In genomic region chr16:90149335-90149734, GRCm38 (mm10) we compare ENCODE assay signal across 18 mouse cellular contexts. TPM values are rescaled to one million over a fixed set of nuclear protein-coding genes. Genes with fewer than 3 reads are reported as not detected.
DNase-seq lines count a peak whose midpoint lies in the region; ATAC-seq lines count a peak whose summit lies in the region.
"Had no signal": no experiment of that assay in that cellular context is flagged by ENCODE, and none has a peak within 500 bp of the region (broad histone marks: within the 10 kb centered on the region; RNA-seq: fewer than 3 reads in every experiment).

No protein-coding gene starts in this region.

- H3K36me3 ChIP-seq in heart, embryonic 12.5 days = no peaks in the 10 kb centered on the region
- no peaks in the 10 kb centered on the region for H3K36me3 ChIP-seq in embryonic facial prominence, embryonic 14.5 days (ENCODE audit: control insufficient read depth, insufficient read depth, low read length)
- H3K36me3 ChIP-seq in stomach, embryonic 15.5 days = no peaks in the 10 kb centered on the region
- H3K36me3 ChIP-seq: forebrain, embryonic 15.5 days; hindbrain, embryonic 13.5 days; liver, embryonic 15.5 days; midbrain, embryonic 13.5 days; neural tube, embryonic 13.5 days had no signal

- peak overlapping the region; percentile 18; the same call in 1 of the 2 replicates for H3K27ac ChIP-seq in heart, embryonic 12.5 days (ENCODE audit: poor library complexity, severe bottlenecking)
- no peak overlapping the region; the same call in 1 of the 2 replicates for H3K27ac ChIP-seq in embryonic facial prominence, embryonic 14.5 days (replicated peaks; ENCODE audit: low read depth, low read length)
- peak overlapping the region; percentile 11 for H3K27ac ChIP-seq in stomach, embryonic 15.5 days
- H3K27ac ChIP-seq: forebrain, embryonic 15.5 days; hindbrain, embryonic 13.5 days; kidney, postnatal 0 days; liver, embryonic 15.5 days; midbrain, embryonic 13.5 days; neural tube, embryonic 13.5 days had no signal

- H3K4me2 ChIP-seq in heart, embryonic 12.5 days = 0 out of 2 replicates have a peak overlapping the region, but pooled peaks have one; percentile 15
- peak overlapping the region; percentile 23; the same call in 1 of the 2 replicates for H3K4me2 ChIP-seq in embryonic facial prominence, embryonic 14.5 days (ENCODE audit: low read depth, low read length)
- H3K4me2 ChIP-seq in stomach, embryonic 15.5 days = no peak overlapping the region
- H3K4me2 ChIP-seq: forebrain, embryonic 15.5 days; hindbrain, embryonic 13.5 days; liver, embryonic 15.5 days; midbrain, embryonic 13.5 days; neural tube, embryonic 13.5 days had no signal

- H3K4me3 ChIP-seq in heart, embryonic 12.5 days = no peak overlapping the region
- H3K4me3 ChIP-seq in embryonic facial prominence, embryonic 14.5 days (ENCODE audit: low read depth, low read length) = no peak overlapping the region
- H3K4me3 ChIP-seq in stomach, embryonic 15.5 days (replicated peaks) = no peak overlapping the region
- H3K4me3 ChIP-seq: forebrain, embryonic 15.5 days; hindbrain, embryonic 13.5 days; liver, embryonic 15.5 days; midbrain, embryonic 13.5 days; neural tube, embryonic 13.5 days had no signal

- H3K9ac ChIP-seq in heart, embryonic 12.5 days = 0 out of 2 replicates have a peak overlapping the region, but pooled peaks have one; percentile 29
- H3K9ac ChIP-seq in embryonic facial prominence, embryonic 14.5 days (ENCODE audit: low read depth, low read length) = no peak overlapping the region
- no peak overlapping the region for H3K9ac ChIP-seq in stomach, embryonic 15.5 days
- H3K9ac ChIP-seq: forebrain, embryonic 15.5 days; hindbrain, embryonic 13.5 days; liver, embryonic 15.5 days; midbrain, embryonic 13.5 days; neural tube, embryonic 13.5 days had no signal

- no peaks in the 10 kb centered on the region for H3K9me3 ChIP-seq in heart, embryonic 12.5 days (replicated peaks)
- H3K9me3 ChIP-seq in embryonic facial prominence, embryonic 14.5 days (ENCODE audit: control insufficient read depth, low read length) = no peaks in the 10 kb centered on the region
- no peaks in the 10 kb centered on the region for H3K9me3 ChIP-seq in stomach, embryonic 15.5 days
- H3K9me3 ChIP-seq: forebrain, embryonic 15.5 days; hindbrain, embryonic 13.5 days; liver, embryonic 15.5 days; midbrain, embryonic 13.5 days; neural tube, embryonic 13.5 days had no signal

- WGBS in heart, embryonic 12.5 days = 40% methylated on average over 9 of the region's 9 CpGs
- 67% methylated on average over 9 of the region's 9 CpGs for WGBS in embryonic facial prominence, embryonic 14.5 days
- 64% methylated on average over 9 of the region's 9 CpGs for WGBS in stomach, embryonic 15.5 days

- no peak for DNase-seq in heart, postnatal 4 days
- peak; percentile 23 for DNase-seq in ovary, adult 18-20 months (ENCODE audit: low spot score)
- DNase-seq in ovary, postnatal 14 days (ENCODE audit: low spot score) = no peak
- peak; percentile 39 for DNase-seq in embryonic facial prominence, embryonic 14.5 days (ENCODE audit: low spot score)
- DNase-seq: cerebellum, adult 8-10 months; gastrocnemius, postnatal 36 days; kidney, adult 11 months; lung, postnatal 10 days had no signal

- no peak for ATAC-seq in heart, embryonic 12.5 days (ENCODE audit: insufficient number of reproducible peaks, low FRiP score)
- ATAC-seq in embryonic facial prominence, embryonic 14.5 days (ENCODE audit: low read depth) = 0 out of 2 replicates have a peak, but pooled peaks have one; percentile 36
- no peak; the same call in 1 of the 2 replicates for ATAC-seq in stomach, embryonic 15.5 days (ENCODE audit: insufficient read depth, low FRiP score, low read depth)
- no peak for ATAC-seq in cerebellum, adult (ENCODE audit: insufficient number of reproducible peaks, low FRiP score, low TSS enrichment)
- no peak for ATAC-seq in megakaryocyte, adult 5-6 weeks (ENCODE audit: poor library complexity, severe bottlenecking)
- ATAC-seq: forebrain, embryonic 15.5 days; midbrain, embryonic 13.5 days had no signal

- H3K4me1 ChIP-seq in heart, embryonic 12.5 days (replicated peaks) = peaks cover 22% of the 10 kb centered on the region
- H3K4me1 ChIP-seq in embryonic facial prominence, embryonic 14.5 days (ENCODE audit: control insufficient read depth, insufficient read depth, low read length) = peaks cover 5% of the 10 kb centered on the region
- 0 out of 2 replicates have a peak, but pooled peaks cover 3% of the 10 kb centered on the region for H3K4me1 ChIP-seq in stomach, embryonic 15.5 days

- no peaks in the 10 kb centered on the region for H3K27me3 ChIP-seq in heart, embryonic 12.5 days (replicated peaks)
- H3K27me3 ChIP-seq in embryonic facial prominence, embryonic 14.5 days (replicated peaks; ENCODE audit: control insufficient read depth, insufficient read depth, low read length) = no peaks in the 10 kb centered on the region
- H3K27me3 ChIP-seq in stomach, embryonic 15.5 days (replicated peaks) = no peaks in the 10 kb centered on the region
- H3K27me3 ChIP-seq: forebrain, embryonic 15.5 days; hindbrain, embryonic 13.5 days; liver, embryonic 15.5 days; midbrain, embryonic 13.5 days; neural tube, embryonic 13.5 days had no signal

RNA-seq across cellular contexts. Expression of gene Tiam1, which starts 5.8 kb away (rescaled TPM):
- 15.4 and 16.9 TPM in 2 replicates for polyA plus RNA-seq in heart, embryonic 12.5 days (2016; fragmentation: Nextera tagmentation; extraction: Ambion mirVana)
- total RNA-seq in heart, postnatal 4 days (2021) = 10 to 100 TPM; 14.7 to 18.2 TPM
- 31.0 and 34.6 TPM in 2 replicates for polyA plus RNA-seq in embryonic facial prominence, embryonic 14.5 days (2014; fragmentation: Nextera tagmentation; extraction: Ambion mirVana)
- polyA plus RNA-seq in stomach, embryonic 15.5 days (2015; fragmentation: Nextera tagmentation; extraction: Ambion mirVana) = 19.1 and 19.5 TPM in 2 replicates
- 61.3 and 80.9 TPM in 2 replicates for total RNA-seq in megakaryocyte, adult 5-6 weeks (2015)
- total RNA-seq in megakaryocyte, adult 5-6 weeks (2017) = 60.0 and 74.7 TPM in 2 replicates

Comparison
In these comparisons a context has a peak if more than half of its experiments do, and no peak if none do; other contexts are left out.
1. DNase-seq: peak in ovary, adult 18-20 months (single experiment) and embryonic facial prominence, embryonic 14.5 days (single experiment); none in heart, postnatal 4 days (single experiment) and ovary, postnatal 14 days (single experiment).